Mouse (Mus musculus): Measurements from ENCODE around the gene Prkch.

DNA sequence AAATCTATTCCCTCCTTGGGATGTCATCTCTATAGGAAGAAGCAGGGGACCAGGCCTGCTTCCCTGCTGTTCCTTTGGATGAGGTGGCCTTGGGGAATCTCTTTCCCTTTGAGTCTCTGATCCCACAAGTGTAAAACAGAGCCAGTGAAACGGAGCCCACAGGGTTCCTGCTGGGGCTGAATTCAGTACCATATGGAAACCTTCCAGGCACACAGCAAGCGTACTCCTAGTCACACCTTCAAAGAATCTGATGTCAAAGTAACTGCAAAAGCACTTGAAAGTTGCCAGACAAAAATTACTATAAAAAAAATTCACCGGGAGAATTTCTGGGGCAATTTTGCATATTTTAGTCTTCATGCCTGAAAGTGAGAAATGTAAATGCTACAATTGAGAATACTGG is 178.2 kb downstream of the Prkch start:
- TF ChIP-seq POLR2A (IDR thresholded peaks at IDR 0.05; ENCODE audit: control insufficient read depth, extremely low read depth, insufficient read depth, low read length, poor library complexity) (no peak), CTCF (IDR thresholded peaks at IDR 0.05; ENCODE audit: borderline replicate concordance, control insufficient read depth, extremely low read depth, insufficient read depth, low read length, poor library complexity) (no peak)

Data from thymus, adult 2 months (tissue).